Mouse (Mus musculus) MEL-GATA-1-ER (cell line): Measurements from ENCODE around the gene Zc3h7b.
"Not testable (repeated sequence)": the region's sequence is repeated elsewhere in the genome, so short reads cannot be mapped to it uniquely, and the experiment has no call there.

ENCODE experiments used
- DNase-seq: peaks from one replicate; pipeline ENCODE4 v3.0.0-alpha.2; 2012; ENCODE audit warnings: low read depth; ENCODE audit errors: extremely low read depth

Zc3h7b gene

GRCm38 (mm10) chr15:81744992-81745600, at the start of gene Zc3h7b, which contains the start of gene Rangap1:
Gene Zc3h7b, plus strand, starts transcription at chr15:81745057.
Gene Rangap1, minus strand, starts transcription at chr15:81745530.
- DNase-seq = no peak

DNA sequence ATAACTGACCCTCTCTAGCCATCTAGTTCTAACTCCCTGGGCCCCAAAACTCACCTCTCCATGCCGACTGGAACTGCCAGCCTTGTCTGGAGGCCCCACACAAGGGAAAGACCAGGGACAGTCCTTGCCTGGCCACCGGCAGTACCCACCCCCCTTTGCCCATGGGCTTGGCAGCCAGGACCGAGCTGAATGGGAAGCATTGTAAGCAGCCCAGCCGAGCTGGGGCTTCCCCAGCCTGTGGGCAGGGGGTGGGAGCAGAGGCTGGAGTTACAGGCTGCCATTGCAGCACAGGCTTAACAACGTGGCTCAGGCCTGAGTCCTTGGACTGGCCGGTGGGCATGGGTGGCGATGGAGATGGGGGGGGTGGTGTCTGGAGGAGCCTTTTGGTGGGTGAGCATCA, 47.7 kb upstream of the Zc3h7b start, which contains the start of gene Chadl:
Gene Chadl (minus strand): TSS at position 113 of the 400 bp plus-strand sequence.
- no peak for DNase-seq

- DNase-seq = peak; percentile 41
Observed at GRCm38 (mm10) chr15:81697847-81698246, 47.0 kb upstream of the Zc3h7b start.

DNA sequence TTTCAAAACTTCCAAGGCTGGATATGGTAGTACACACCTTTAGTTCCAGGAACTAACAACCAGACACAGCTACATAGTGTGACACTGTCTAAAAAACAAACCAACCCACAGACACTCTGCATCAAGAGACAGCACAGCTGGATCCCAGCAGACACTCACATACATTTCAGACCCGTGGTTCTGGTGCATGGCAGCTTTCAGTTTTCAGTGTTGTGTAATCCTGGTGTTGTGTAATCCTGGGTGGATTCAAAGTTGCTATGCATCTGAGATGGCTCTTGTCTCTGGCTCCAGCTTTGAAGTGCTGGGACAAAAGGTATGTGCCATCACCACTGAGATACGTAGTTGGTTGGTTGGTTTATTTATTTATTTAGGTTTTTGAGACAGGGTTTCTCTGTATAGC, 46.3 kb upstream of the Zc3h7b start:
- DNase-seq = no peak

GRCm38 (mm10) chr15:81700161-81700560, 44.7 kb upstream of the Zc3h7b start:
- DNase-seq = peak; percentile 39

- DNase-seq = no peak
Observed at GRCm38 (mm10) chr15:81700601-81701000, 44.3 kb upstream of the Zc3h7b start.

- not testable (repeated sequence) for DNase-seq
Observed at GRCm38 (mm10) chr15:81701350-81701749, 43.5 kb upstream of the Zc3h7b start.

DNA sequence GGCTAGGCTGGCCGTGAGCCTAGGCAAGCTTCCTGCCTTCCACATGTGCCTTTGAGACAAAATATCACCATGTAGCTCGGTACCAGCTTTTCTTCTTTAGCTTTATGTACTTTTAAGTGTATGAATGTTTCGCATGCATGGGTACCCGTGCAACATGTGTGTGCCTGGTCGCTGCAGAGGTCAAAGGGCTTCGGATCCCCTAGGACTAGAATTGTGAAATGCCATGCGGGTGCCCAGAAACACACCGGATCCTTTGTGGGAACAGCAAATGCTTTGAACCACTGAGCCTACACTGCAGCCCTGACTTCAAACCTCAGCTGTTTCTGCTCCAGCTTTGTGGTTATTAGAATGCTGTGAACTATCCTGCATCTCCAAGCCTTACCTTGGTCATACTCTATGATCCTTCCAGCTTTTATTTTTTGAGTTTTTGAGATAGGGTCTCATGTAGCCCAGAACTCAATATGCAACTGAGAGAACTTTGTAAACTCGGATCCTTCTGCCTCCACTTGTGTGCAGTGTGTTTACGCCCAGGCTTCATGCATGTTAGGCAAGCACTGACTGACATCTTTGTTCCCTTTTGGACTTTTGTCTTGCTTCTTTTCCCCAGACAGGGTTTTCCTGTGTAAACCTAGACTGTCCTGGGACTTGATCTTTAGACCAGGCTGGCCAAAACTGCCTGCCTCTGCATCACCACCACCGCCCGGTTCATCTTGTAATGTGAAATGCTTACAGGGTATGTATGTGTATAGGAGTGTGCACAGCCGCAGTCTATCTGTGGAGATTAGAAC, 42.4 kb upstream of the Zc3h7b start:
- no peak for DNase-seq

- DNase-seq = no peak
Observed at GRCm38 (mm10) chr15:81703094-81703489, 41.8 kb upstream of the Zc3h7b start.

GRCm38 (mm10) chr15:81708991-81709390, 35.9 kb upstream of the Zc3h7b start:
- DNase-seq = no peak

- no peak for DNase-seq
Observed at GRCm38 (mm10) chr15:81709686-81710085, 35.2 kb upstream of the Zc3h7b start.

DNA sequence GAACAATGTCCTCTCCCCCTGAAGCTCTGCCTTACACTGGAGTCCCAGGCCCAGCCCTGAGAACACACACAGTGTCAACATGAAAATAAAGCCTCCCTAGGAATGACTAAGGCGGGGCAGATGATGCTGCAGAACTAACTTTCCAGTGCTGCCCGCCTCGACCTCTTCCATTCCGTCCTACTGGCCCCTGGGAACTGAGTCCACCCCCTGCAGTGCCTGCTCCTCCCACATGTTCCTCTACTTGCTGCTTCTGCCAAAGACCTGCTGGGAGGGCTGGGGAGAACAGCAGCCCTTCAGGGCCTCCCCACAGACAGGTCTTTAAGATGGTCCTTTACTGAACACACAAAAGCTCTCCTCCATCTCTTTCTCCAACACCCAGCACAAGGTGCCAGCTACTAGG, 34.1 kb upstream of the Zc3h7b start:
- no peak for DNase-seq

DNA sequence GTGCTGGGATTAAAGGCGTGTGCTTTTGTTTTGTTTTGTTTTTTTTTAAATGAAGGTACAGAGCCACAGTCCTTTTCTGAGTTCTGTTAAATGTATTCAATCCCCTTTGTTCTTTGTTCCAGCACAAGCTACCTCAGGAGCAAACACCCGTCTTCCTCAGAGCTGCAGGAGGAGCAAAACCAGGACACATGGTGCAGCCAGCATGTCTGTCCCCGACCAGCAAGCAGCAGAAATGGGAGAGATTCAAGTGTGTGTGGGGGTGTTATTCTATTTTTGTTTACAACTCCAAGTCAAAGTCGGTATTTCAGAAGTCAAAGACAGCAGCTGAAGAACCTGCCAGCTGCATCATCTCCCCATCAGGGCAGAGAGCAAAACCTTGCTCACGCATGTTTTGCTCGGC, 31.1 kb upstream of the Zc3h7b start:
- DNase-seq = no peak

DNA sequence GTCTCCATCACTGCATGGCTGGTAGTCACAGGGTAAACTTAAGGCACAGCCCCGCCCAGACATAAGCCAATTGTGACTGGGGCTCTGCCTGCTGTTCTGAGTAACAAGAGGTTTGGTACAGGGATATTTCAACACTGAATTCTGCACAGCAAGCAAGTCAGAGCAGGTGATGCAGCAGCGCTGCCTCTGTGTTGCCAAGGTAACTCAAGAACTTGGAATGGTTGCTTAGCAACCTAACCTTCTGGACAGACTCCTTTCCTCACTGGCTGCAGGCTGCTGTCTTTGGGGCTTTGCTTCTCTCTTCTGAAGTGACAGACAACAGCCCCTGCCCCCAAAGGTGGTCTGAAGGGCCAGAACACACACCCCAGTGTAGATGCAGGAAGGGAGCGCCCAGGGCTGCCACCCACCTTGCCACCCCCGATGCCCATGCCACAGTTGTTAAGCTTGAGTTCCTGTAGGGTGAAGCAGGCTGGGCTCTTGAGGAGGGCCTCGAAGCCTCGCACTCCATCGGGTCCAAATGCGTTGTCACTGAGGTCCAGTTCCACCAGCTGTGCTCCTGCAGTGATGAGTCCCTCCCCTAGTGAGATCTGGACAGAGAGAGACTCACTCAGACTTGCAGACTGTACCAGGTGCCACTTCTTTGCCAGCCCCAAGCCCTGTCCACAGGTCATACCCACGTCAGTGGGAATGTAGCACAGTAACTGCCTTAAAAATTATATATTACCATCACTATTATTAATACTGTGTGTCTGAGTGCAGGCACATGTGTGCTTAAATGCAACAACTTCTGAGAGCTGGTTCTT, 26.3 kb upstream of the Zc3h7b start:
- DNase-seq = no peak

GRCm38 (mm10) chr15:81719139-81719531, 25.7 kb upstream of the Zc3h7b start:
- DNase-seq = no peak

DNA sequence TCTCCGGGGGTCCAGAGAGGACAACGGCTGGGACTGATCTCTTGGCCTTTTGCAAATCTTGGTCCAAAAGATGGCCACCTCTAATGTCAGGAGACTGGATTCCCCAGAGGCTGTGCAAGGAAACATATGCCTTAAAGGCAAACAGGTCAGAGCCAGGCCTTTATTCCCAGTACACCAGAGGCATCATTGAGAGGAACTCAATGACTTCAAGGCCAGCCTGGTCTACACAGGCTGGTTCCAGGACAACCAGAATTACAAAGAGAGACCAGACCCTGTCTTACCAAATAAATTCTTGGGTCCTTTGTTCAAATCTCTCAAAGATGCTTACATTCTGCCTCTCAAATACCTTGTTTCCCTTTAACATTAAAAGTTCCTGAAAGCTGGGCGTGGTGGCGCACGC, 22.5 kb upstream of the Zc3h7b start:
- DNase-seq = no peak

DNA sequence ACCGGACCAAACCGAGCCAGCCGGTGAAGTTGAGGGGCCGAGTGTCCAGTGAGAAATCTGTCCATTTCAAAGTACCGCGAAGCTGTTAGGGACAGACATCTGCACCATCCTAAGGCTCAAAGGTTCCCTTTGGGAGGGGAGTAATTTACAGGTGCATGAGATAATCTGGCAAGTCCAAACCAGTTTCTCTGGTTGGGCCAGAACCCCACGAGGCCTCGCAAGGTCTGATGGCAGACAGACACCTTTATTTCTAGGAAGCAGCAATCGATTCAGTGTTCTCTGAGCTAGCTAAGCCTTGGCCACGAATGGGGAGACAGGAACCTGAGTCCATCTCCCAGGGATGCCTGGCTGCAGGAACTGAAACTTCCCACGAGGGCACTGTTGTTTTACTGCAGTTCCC, 21.2 kb upstream of the Zc3h7b start:
- DNase-seq = no peak

DNA sequence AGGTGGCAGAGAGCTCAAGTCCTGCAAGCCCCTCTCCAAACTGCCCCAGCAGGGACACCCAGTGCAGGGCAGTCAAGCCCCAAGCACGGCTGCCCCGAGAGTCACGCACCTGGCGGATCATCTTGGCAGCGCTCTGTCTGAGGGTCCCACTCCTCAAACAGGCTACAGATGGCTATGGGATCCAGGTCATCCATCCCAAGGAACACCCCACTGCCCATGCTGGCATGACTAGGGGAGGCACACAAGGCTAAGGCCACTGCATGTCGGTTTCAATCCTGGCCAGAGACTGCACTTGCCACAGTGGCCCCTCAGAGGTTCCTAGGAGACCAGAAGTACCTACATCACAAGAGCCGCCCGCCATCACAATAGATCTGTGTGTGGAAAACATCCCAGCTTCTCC, 18.9 kb upstream of the Zc3h7b start:
- no peak for DNase-seq

DNA sequence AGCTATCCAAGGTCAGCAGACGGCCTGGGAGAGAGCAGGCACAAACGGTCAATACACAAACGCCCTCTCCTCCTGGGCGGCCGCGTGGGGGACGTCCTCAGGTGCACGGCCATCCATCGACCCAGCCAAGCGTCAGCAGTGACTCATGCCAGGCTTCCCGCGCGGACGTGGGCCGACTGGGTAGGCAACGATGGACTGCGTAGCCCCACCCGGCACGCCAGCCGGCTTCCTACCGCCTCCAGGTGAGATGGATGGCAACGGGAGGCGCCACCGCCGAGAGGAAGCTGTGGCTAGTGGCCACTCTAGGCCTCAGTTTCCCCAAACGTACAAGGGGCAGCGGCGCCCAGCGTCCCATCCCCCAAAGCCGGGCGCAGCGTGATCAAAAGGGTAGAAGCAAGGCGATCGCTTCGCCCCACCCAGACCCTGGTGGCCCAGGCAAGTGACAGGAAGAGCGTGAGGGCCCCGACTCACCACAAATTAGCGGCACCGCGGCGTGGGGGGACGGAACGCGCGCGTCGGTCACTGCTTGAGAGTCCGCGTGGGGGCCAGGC, 15.5 kb upstream of the Zc3h7b start:
- DNase-seq = no peak

GRCm38 (mm10) chr15:81729792-81730635, 14.8 kb upstream of the Zc3h7b start:
- peak; percentile 98 for DNase-seq

- DNase-seq = no peak
Observed at GRCm38 (mm10) chr15:81735075-81735474, 9.8 kb upstream of the Zc3h7b start.
